Mouse (Mus musculus) ES-Bruce4 (cell line): ENCODE results near the gene Trim28.

Experiments used
- CTCF ChIP-seq: IDR thresholded peaks from one replicate; pipeline ENCODE4 v1.8.1; 2011; ENCODE audit warnings: low read depth, low read length
- EP300 ChIP-seq: IDR thresholded peaks from 2 replicates; pipeline ENCODE4 v1.6.1; 2011; ENCODE audit warnings: low read depth, low read length; ENCODE audit not compliant: insufficient read depth
- POLR2A ChIP-seq: IDR thresholded peaks from one replicate; pipeline ENCODE4 v1.8.1; 2011; ENCODE audit warnings: low read length; ENCODE audit not compliant: insufficient read depth

GRCm38 (mm10) chr7:12961511-12962141, 37.3 kb upstream of the Trim28 start:
- TF ChIP-seq CTCF = no peak
- no peak for TF ChIP-seq POLR2A
- no peak for TF ChIP-seq EP300
